Mouse (Mus musculus) heart, embryonic 13.5 days (tissue): ENCODE results near the gene Crybb1. TPM values are rescaled to one million over a fixed set of nuclear protein-coding genes. Genes with fewer than 3 reads are reported as not detected.

Experiments
- ATAC-seq: fragments of 200-750 bp; cut with Nextera tagmentation; 2 replicates; pipeline ENCODE4 v1.8.0; 2017; ENCODE audit warnings: moderate TSS enrichment; ENCODE audit not compliant: insufficient number of reproducible peaks, low FRiP score, low TSS enrichment; ENCODE audit errors: extremely low read depth
- H3K27ac ChIP-seq: fragments of 300-500 bp; sonication (generic); replicated peaks from 2 replicates; pipeline ENCODE4 v1.5.1; 2015; ENCODE audit warnings: moderate library complexity, mild to moderate bottlenecking, inconsistent platforms
- H3K27me3 ChIP-seq: fragments of 300-500 bp; sonication (generic); replicated peaks from 2 replicates; pipeline ENCODE4 v1.6.1; 2015; ENCODE audit warnings: mild to moderate bottlenecking, inconsistent platforms
- H3K36me3 ChIP-seq: fragments of 300-500 bp; sonication (generic); 2 replicates; pipeline ENCODE4 v1.6.1; 2015; ENCODE audit warnings: mild to moderate bottlenecking, inconsistent platforms
- H3K4me1 ChIP-seq: fragments of 300-500 bp; sonication (generic); 2 replicates; pipeline ENCODE4 v1.6.1; 2015; ENCODE audit warnings: inconsistent platforms
- H3K4me2 ChIP-seq: fragments of 300-500 bp; sonication (generic); 2 replicates; pipeline ENCODE4 v1.6.1; 2015; ENCODE audit warnings: inconsistent platforms, mild to moderate bottlenecking, moderate library complexity
- H3K4me3 ChIP-seq: fragments of 300-500 bp; sonication (generic); 2 replicates; pipeline ENCODE4 v1.5.1; 2015; ENCODE audit warnings: moderate library complexity, mild to moderate bottlenecking, inconsistent platforms
- H3K9ac ChIP-seq: fragments of 300-500 bp; sonication (generic); 2 replicates; pipeline ENCODE4 v1.6.1; 2015; ENCODE audit warnings: inconsistent platforms, mild to moderate bottlenecking, moderate library complexity
- H3K9me3 ChIP-seq: fragments of 300-500 bp; sonication (generic); 2 replicates; pipeline ENCODE4 v1.6.1; 2016; ENCODE audit warnings: inconsistent platforms
- WGBS: fragments of 180-500 bp; shearing (Covaris S2); methylation state at CpG from one replicate; pipeline ENCODE4 v1.1.7; 2015; ENCODE audit warnings: mixed read lengths; 5-methylcytosine and 5-hydroxymethylcytosine counted together
- polyA plus RNA-seq: library from polyadenylated mRNA; unstranded; fragments of >200 nt; fragmentation: Nextera tagmentation; extraction: Ambion mirVana; gene quantifications from 2 replicates; pipeline ENCODE4 v1.2.1, GENCODE M21; 2015

The Crybb1 gene
- polyA plus RNA-seq, 1 experiment from 2014 or later = 2.2 TPM

GRCm38 (mm10) chr5:112296404-112297181 lies 41.0 kb downstream of the Crybb1 start:
- ATAC-seq = no peak
- Histone ChIP-seq H3K9me3 (no peaks in the 10 kb centered on the region), H3K27ac (peak overlapping the region; percentile 63), H3K4me2 (no peak overlapping the region), H3K36me3 (no peaks in the 10 kb centered on the region), H3K4me3 (no peak overlapping the region), H3K27me3 (no peaks in the 10 kb centered on the region), H3K4me1 (peaks cover 88% of the 10 kb centered on the region), H3K9ac (0 out of 2 replicates have a peak overlapping the region, but pooled peaks have one; percentile 29)
- WGBS = 33% methylated on average over 6 of the region's 6 CpGs

- peak overlapping the region; percentile 63 for H3K27ac ChIP-seq
Measured at GRCm38 (mm10) chr5:112297257-112297656, 41.6 kb downstream of the Crybb1 start.

GRCm38 (mm10) chr5:112298226-112298988 lies 42.8 kb downstream of the Crybb1 start:
- peak overlapping the region; percentile 63 for H3K27ac ChIP-seq
- H3K9ac ChIP-seq = peak overlapping the region; percentile 24; the same call in 1 of the 2 replicates
- no peak overlapping the region for H3K4me2 ChIP-seq
- H3K9me3 ChIP-seq = no peaks in the 10 kb centered on the region
- H3K4me3 ChIP-seq = no peak overlapping the region
- H3K4me1 ChIP-seq = peaks cover 71% of the 10 kb centered on the region
- ATAC-seq = no peak
- peaks cover 5% of the 10 kb centered on the region; the same call in 1 of the 2 replicates for H3K36me3 ChIP-seq
- WGBS = 72% methylated on average over 12 of the region's 12 CpGs
- H3K27me3 ChIP-seq = no peaks in the 10 kb centered on the region

More at GRCm38 (mm10) chr5:112297257-112297656, 41.6 kb downstream of the Crybb1 start:
- no peaks in the 10 kb centered on the region for H3K9me3 ChIP-seq
- WGBS = 58% methylated on average over 2 of the region's 2 CpGs
- no peak overlapping the region for H3K4me3 ChIP-seq
- no peaks in the 10 kb centered on the region for H3K27me3 ChIP-seq
- ATAC-seq = no peak
- H3K4me2 ChIP-seq = no peak overlapping the region
- 0 out of 2 replicates have a peak overlapping the region, but pooled peaks have one; percentile 29 for H3K9ac ChIP-seq
- peaks cover 3% of the 10 kb centered on the region; the same call in 1 of the 2 replicates for H3K36me3 ChIP-seq
- H3K4me1 ChIP-seq = peaks cover 83% of the 10 kb centered on the region

GRCm38 (mm10) chr5:112299399-112299798 lies 43.8 kb downstream of the Crybb1 start:
- 82% methylated on average over 4 of the region's 4 CpGs for WGBS
- Histone ChIP-seq H3K4me2 (no peak overlapping the region), H3K9me3 (no peaks in the 10 kb centered on the region), H3K27ac (peak overlapping the region; percentile 63), H3K36me3 (peaks cover 10% of the 10 kb centered on the region; the same call in 1 of the 2 replicates), H3K9ac (no peak overlapping the region), H3K27me3 (no peaks in the 10 kb centered on the region), H3K4me1 (peaks cover 62% of the 10 kb centered on the region), H3K4me3 (no peak overlapping the region)
- no peak for ATAC-seq

- no peaks in the 10 kb centered on the region for H3K27me3 ChIP-seq
- 69% methylated on average over 2 of the region's 2 CpGs for WGBS
Measured at GRCm38 (mm10) chr5:112300112-112300511, 44.5 kb downstream of the Crybb1 start.

GRCm38 (mm10) chr5:112300721-112301308 lies 45.2 kb downstream of the Crybb1 start:
- no peak overlapping the region for H3K27ac ChIP-seq
- peaks cover 48% of the 10 kb centered on the region for H3K4me1 ChIP-seq
- H3K27me3 ChIP-seq = no peaks in the 10 kb centered on the region
- WGBS = 83% methylated on average over 6 of the region's 6 CpGs
- no peak overlapping the region for H3K9ac ChIP-seq
- ATAC-seq = no peak
- no peak overlapping the region for H3K4me2 ChIP-seq
- peaks cover 23% of the 10 kb centered on the region for H3K36me3 ChIP-seq
- H3K9me3 ChIP-seq = no peaks in the 10 kb centered on the region
- H3K4me3 ChIP-seq = no peak overlapping the region

More at GRCm38 (mm10) chr5:112300112-112300511, 44.5 kb downstream of the Crybb1 start:
- no peak overlapping the region for H3K9ac ChIP-seq
- H3K36me3 ChIP-seq = peaks cover 16% of the 10 kb centered on the region; the same call in 1 of the 2 replicates
- H3K27ac ChIP-seq = no peak overlapping the region
- H3K4me2 ChIP-seq = no peak overlapping the region
- H3K9me3 ChIP-seq = no peaks in the 10 kb centered on the region
- ATAC-seq = no peak
- H3K4me1 ChIP-seq = peaks cover 55% of the 10 kb centered on the region
- no peak overlapping the region for H3K4me3 ChIP-seq

GRCm38 (mm10) chr5:112301694-112302093 lies 46.1 kb downstream of the Crybb1 start:
- H3K36me3 ChIP-seq = peaks cover 29% of the 10 kb centered on the region
- H3K9ac ChIP-seq = no peak overlapping the region
- H3K27me3 ChIP-seq = no peaks in the 10 kb centered on the region
- no peak overlapping the region for H3K27ac ChIP-seq
- H3K9me3 ChIP-seq = no peaks in the 10 kb centered on the region
- WGBS = 73% methylated on average over 4 of the region's 4 CpGs
- H3K4me3 ChIP-seq = no peak overlapping the region
- no peak overlapping the region for H3K4me2 ChIP-seq
- H3K4me1 ChIP-seq = peaks cover 39% of the 10 kb centered on the region
- no peak for ATAC-seq

GRCm38 (mm10) chr5:112302310-112302709 lies 46.7 kb downstream of the Crybb1 start:
- Histone ChIP-seq H3K9ac (no peak overlapping the region), H3K4me1 (peaks cover 33% of the 10 kb centered on the region), H3K27me3 (no peaks in the 10 kb centered on the region), H3K9me3 (no peaks in the 10 kb centered on the region), H3K36me3 (peaks cover 36% of the 10 kb centered on the region), H3K4me2 (no peak overlapping the region), H3K4me3 (no peak overlapping the region), H3K27ac (no peak overlapping the region)
- ATAC-seq = no peak
- WGBS = 74% methylated on average over 5 of the region's 5 CpGs

GRCm38 (mm10) chr5:112305842-112306241 lies 50.2 kb downstream of the Crybb1 start:
- 91% methylated on average over 5 of the region's 5 CpGs for WGBS
- H3K9me3 ChIP-seq = no peaks in the 10 kb centered on the region
- H3K36me3 ChIP-seq = peaks cover 71% of the 10 kb centered on the region
- H3K27ac ChIP-seq = no peak overlapping the region
- H3K9ac ChIP-seq = no peak overlapping the region
- no peaks in the 10 kb centered on the region for H3K4me1 ChIP-seq
- ATAC-seq = no peak
- no peak overlapping the region for H3K4me3 ChIP-seq
- H3K4me2 ChIP-seq = no peak overlapping the region
- H3K27me3 ChIP-seq = no peaks in the 10 kb centered on the region

GRCm38 (mm10) chr5:112313222-112313885 lies 57.7 kb downstream of the Crybb1 start:
- H3K4me3 ChIP-seq = no peak overlapping the region
- no peaks in the 10 kb centered on the region for H3K27me3 ChIP-seq
- no peaks in the 10 kb centered on the region for H3K9me3 ChIP-seq
- 58% methylated on average over 11 of the region's 11 CpGs for WGBS
- no peak overlapping the region for H3K9ac ChIP-seq
- no peak overlapping the region for H3K4me2 ChIP-seq
- ATAC-seq = no peak
- H3K36me3 ChIP-seq = peaks cover 74% of the 10 kb centered on the region
- no peak overlapping the region for H3K27ac ChIP-seq
- H3K4me1 ChIP-seq = peaks cover 16% of the 10 kb centered on the region

GRCm38 (mm10) chr5:112316468-112316867 lies 60.9 kb downstream of the Crybb1 start:
- H3K9me3 ChIP-seq = no peaks in the 10 kb centered on the region
- peak overlapping the region; percentile 32 for H3K27ac ChIP-seq
- peaks cover 43% of the 10 kb centered on the region for H3K36me3 ChIP-seq
- no peak overlapping the region for H3K9ac ChIP-seq
- 74% methylated on average over 5 of the region's 5 CpGs for WGBS
- peaks cover 16% of the 10 kb centered on the region for H3K4me1 ChIP-seq
- no peak for ATAC-seq
- H3K27me3 ChIP-seq = no peaks in the 10 kb centered on the region
- H3K4me3 ChIP-seq = no peak overlapping the region
- H3K4me2 ChIP-seq = no peak overlapping the region
